Mouse (Mus musculus): Measurements from ENCODE around the gene Rbm47. TPM values are rescaled to one million over a fixed set of nuclear protein-coding genes. Genes with fewer than 3 reads are reported as not detected.

The Rbm47 gene
- polyA plus RNA-seq, 1 experiment from 2014 or later: 7.8 TPM

DNA sequence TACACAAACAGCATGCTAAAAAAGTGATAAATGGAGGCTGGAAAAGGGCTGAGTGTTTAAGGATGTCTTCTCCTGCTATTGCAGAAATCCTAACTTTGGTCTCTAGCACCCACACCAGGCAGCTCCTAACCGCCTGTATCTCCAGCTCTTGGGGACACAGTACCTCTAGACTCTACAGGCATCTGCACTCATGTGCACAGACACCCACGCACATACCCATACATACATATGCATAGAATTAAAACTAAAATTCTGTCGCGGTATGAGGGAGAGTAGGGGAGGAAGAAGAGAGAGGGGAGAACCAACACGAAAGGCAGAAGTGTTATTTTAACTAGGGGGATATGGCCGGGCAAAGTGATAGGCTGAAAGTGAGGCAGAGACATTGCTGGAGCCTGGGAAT is 33.7 kb downstream of the Rbm47 start:
- H3K27ac ChIP-seq: no peak overlapping the region
- H3K27me3 ChIP-seq: 0 out of 2 replicates have a peak, but pooled peaks cover 3% of the 10 kb centered on the region
- H3K4me1 ChIP-seq (replicated peaks): no peaks in the 10 kb centered on the region
- H3K36me3 ChIP-seq: no peaks in the 10 kb centered on the region
- H3K9ac ChIP-seq: no peak overlapping the region
- no peak for ATAC-seq (ENCODE audit: low FRiP score)
- H3K9me3 ChIP-seq: no peaks in the 10 kb centered on the region
- WGBS: 76% methylated on average over 6 of the region's 6 CpGs
- H3K4me3 ChIP-seq: no peak overlapping the region
- H3K4me2 ChIP-seq: no peak overlapping the region

DNA sequence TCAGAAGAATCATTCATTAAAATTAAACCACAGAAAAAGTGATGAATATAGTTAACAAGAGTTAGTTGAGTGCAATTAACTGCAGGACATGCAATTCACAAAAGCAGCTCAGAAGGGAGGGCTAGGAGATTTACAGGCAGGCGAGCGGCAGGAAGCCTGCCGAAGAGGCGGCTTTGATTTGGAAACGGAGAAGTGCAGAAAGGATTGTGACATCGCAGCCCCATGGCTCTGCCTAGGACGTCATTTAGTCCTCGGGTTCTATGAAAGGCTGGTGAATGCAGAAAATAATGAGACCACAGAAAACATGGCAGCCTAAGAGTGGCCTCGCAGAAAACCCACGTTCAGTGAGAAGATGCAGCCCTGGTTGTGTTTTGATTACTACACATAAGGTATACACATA is 34.3 kb downstream of the Rbm47 start:
- Histone ChIP-seq H3K4me1 (replicated peaks) (no peaks in the 10 kb centered on the region), H3K27me3 (0 out of 2 replicates have a peak, but pooled peaks cover 3% of the 10 kb centered on the region), H3K4me3 (no peak overlapping the region), H3K36me3 (no peaks in the 10 kb centered on the region), H3K9me3 (no peaks in the 10 kb centered on the region), H3K9ac (no peak overlapping the region), H3K27ac (no peak overlapping the region), H3K4me2 (no peak overlapping the region)
- ATAC-seq (ENCODE audit: low FRiP score): no peak
- 24% methylated on average over 10 of the region's 10 CpGs for WGBS

DNA sequence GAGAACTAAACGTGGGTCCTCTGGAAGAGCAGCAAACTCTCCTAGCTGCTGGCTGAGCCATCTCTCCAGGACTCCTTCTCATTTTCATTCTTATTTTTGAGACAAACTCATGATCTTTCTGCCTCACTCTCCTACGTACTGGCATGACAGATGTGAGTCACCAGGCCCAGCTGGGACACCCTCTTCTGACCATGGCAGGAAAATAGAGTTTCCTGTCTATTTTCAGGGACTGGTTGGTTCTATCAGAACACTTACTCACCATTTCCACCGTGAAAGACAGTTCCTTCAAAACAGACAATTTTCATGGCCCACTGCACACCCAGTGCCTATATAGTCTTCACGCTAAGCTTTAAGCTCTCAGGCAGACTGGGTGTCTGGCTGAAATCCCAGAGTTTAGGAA is 35.7 kb downstream of the Rbm47 start:
- H3K27me3 ChIP-seq: 0 out of 2 replicates have a peak, but pooled peaks cover 3% of the 10 kb centered on the region
- H3K4me2 ChIP-seq: no peak overlapping the region
- no peaks in the 10 kb centered on the region for H3K36me3 ChIP-seq
- WGBS: 55% methylated on average over 4 of the region's 4 CpGs
- no peak overlapping the region for H3K9ac ChIP-seq
- H3K27ac ChIP-seq: no peak overlapping the region
- no peak overlapping the region for H3K4me3 ChIP-seq
- H3K9me3 ChIP-seq: no peaks in the 10 kb centered on the region
- no peak for ATAC-seq (ENCODE audit: low FRiP score)
- H3K4me1 ChIP-seq (replicated peaks): no peaks in the 10 kb centered on the region

DNA sequence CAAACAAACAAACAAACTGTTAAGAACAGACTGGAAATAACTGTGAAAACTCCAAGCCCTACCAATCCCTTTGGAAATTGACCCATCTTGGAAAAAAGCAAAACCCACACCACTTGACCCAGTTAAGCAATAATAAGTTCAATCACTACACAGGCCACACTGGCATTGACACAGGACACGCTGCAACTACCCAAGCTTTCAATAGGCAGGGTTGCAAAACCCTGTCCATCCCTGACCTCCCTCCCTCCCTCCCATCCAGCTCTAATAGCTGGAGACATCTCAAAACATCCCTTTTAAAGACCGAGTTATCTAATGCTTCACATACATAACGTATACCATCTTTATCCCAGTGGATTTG is 37.1 kb downstream of the Rbm47 start:
- H3K36me3 ChIP-seq: no peaks in the 10 kb centered on the region
- no peak overlapping the region for H3K4me3 ChIP-seq
- no peak overlapping the region for H3K9ac ChIP-seq
- 80% methylated on average over 3 of the region's 3 CpGs for WGBS
- H3K4me1 ChIP-seq (replicated peaks): no peaks in the 10 kb centered on the region
- H3K27ac ChIP-seq: no peak overlapping the region
- H3K4me2 ChIP-seq: no peak overlapping the region
- no peaks in the 10 kb centered on the region for H3K9me3 ChIP-seq
- no peak for ATAC-seq (ENCODE audit: low FRiP score)
- H3K27me3 ChIP-seq: 0 out of 2 replicates have a peak, but pooled peaks cover 3% of the 10 kb centered on the region

DNA sequence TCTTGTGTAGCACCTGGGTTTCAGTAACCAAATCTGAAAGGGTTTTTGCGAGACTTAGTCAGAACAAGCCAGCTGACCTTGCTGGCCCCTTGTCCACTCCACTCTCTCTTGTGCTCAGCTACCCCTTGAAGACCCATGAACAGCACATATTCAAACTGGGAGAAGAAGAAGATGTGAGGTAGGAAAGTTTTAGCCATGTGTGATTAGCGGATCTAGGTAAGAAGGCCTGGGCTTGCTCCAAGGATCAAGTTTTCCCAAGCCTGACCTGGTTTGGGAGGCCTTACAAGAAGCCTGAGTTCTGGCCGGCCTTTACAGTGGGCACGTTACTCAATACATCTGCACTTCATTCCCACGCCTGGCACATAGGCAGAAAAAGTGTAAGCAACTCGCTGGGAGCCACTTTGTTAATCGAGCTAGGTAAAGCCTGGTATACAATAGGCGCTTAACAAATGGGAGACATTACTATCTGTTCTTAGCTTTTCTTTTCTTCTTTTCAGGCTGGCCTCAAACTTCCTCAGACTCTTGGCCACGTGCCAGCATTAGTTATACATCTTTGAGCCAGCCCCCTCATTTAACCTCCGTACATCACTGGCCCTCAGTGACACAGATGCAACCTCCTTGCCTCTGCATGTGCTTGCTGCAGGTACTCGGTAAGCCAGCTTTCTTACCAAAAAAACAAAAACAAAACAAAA is 37.6 kb downstream of the Rbm47 start:
- Histone ChIP-seq H3K27ac (no peak overlapping the region), H3K36me3 (no peaks in the 10 kb centered on the region), H3K4me2 (no peak overlapping the region), H3K4me3 (no peak overlapping the region), H3K9me3 (no peaks in the 10 kb centered on the region), H3K27me3 (0 out of 2 replicates have a peak, but pooled peaks cover 3% of the 10 kb centered on the region), H3K4me1 (replicated peaks) (no peaks in the 10 kb centered on the region), H3K9ac (no peak overlapping the region)
- no peak for ATAC-seq (ENCODE audit: low FRiP score)
- 65% methylated on average over 11 of the region's 11 CpGs for WGBS

DNA sequence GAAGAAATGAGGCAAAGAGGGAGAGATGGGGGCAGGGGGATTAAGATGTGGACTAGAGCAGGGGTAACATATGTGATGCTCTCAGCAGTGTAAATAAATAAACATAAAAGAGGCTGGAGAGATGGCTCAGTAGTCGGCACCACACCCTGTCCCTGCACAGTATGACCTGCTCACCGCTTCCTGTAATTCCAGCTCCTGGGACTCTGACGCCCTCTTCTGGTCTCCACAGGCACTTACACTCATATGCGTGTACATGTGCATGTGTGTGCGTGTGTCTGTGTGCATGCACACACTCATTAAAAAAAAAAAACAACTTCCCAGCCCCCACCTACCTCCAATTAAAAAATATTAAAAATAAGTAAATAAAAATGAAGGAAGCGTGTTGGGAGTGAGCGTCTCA is 38.3 kb downstream of the Rbm47 start:
- no peaks in the 10 kb centered on the region for H3K9me3 ChIP-seq
- H3K27ac ChIP-seq: no peak overlapping the region
- 98% methylated on average over 7 of the region's 7 CpGs for WGBS
- no peaks in the 10 kb centered on the region for H3K4me1 ChIP-seq (replicated peaks)
- ATAC-seq (ENCODE audit: low FRiP score): no peak
- H3K27me3 ChIP-seq: 0 out of 2 replicates have a peak, but pooled peaks cover 3% of the 10 kb centered on the region
- H3K36me3 ChIP-seq: no peaks in the 10 kb centered on the region
- no peak overlapping the region for H3K9ac ChIP-seq
- H3K4me3 ChIP-seq: no peak overlapping the region
- H3K4me2 ChIP-seq: no peak overlapping the region

DNA sequence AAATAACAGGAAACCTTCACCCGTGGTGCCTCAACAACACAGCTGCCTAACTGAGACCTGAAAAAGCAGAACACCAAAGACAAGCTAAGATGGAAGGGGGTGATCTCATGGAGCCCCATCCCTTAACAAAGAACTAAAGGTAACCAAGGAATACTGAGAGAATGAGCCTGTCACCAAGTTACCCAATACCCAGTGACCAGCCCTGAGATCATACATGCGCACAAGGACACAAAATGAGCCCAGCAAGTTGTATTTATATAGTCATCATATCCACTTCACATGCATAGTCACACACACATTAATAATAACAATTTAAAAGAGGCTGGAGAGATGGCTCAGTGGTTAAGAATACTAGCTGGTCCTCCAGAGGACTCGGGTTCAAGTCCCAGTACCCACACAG is 44.0 kb downstream of the Rbm47 start:
- WGBS: 90% methylated on average over 3 of the region's 3 CpGs
- Histone ChIP-seq H3K4me3 (no peak overlapping the region), H3K9ac (no peak overlapping the region), H3K4me1 (replicated peaks) (no peaks in the 10 kb centered on the region), H3K27me3 (no peaks in the 10 kb centered on the region), H3K4me2 (no peak overlapping the region), H3K27ac (no peak overlapping the region), H3K9me3 (no peaks in the 10 kb centered on the region), H3K36me3 (no peaks in the 10 kb centered on the region)
- ATAC-seq (ENCODE audit: low FRiP score): no peak

DNA sequence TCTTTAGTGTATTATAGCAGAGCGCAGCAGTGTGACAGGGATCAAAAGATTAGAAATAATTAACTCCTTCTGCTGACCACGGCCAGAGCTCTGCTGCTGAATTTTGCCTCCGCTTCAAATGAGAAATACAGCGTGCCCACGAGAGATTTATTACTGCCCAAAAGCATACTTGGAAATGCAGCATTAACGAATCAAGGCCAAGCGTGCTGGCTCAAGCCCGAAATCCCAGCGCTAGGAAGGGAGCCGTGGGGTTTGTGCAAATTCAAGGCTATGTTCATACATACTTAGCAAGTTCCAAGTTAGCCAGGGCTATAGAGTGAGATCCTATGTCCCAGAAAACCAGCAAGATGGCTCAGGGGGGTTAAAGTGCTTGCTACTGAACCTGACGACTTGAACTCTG is 47.5 kb downstream of the Rbm47 start:
- no peaks in the 10 kb centered on the region for H3K4me1 ChIP-seq (replicated peaks)
- no peaks in the 10 kb centered on the region for H3K36me3 ChIP-seq
- H3K27ac ChIP-seq: no peak overlapping the region
- no peak overlapping the region for H3K4me3 ChIP-seq
- H3K27me3 ChIP-seq: no peaks in the 10 kb centered on the region
- no peak overlapping the region for H3K4me2 ChIP-seq
- H3K9me3 ChIP-seq: no peaks in the 10 kb centered on the region
- no peak for ATAC-seq (ENCODE audit: low FRiP score)
- H3K9ac ChIP-seq: no peak overlapping the region
- 82% methylated on average over 11 of the region's 11 CpGs for WGBS

DNA sequence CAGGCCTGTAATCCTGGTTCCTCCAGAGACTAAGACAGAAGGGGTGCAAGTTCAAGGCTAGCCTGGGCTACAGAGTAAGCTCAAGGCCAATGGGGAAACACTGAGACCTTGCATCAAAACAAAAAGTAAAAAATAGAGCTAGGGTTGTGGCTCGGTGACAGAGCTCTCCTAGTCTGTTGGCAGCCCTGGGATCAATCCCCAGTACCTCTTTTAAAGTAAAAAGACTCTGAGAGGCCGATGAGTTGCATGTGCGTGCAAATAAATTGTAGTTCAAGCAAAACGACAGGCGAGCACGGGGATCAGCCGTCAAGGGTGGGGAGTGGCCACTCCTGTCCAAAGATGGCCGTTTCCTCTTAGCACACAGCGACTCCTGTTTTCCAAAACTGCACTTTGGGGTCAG is 48.0 kb downstream of the Rbm47 start:
- Histone ChIP-seq H3K4me2 (no peak overlapping the region), H3K27ac (no peak overlapping the region), H3K36me3 (no peaks in the 10 kb centered on the region), H3K9me3 (no peaks in the 10 kb centered on the region), H3K4me3 (no peak overlapping the region), H3K4me1 (replicated peaks) (no peaks in the 10 kb centered on the region), H3K9ac (no peak overlapping the region), H3K27me3 (no peaks in the 10 kb centered on the region)
- WGBS: 83% methylated on average over 9 of the region's 9 CpGs
- ATAC-seq (ENCODE audit: low FRiP score): no peak

DNA sequence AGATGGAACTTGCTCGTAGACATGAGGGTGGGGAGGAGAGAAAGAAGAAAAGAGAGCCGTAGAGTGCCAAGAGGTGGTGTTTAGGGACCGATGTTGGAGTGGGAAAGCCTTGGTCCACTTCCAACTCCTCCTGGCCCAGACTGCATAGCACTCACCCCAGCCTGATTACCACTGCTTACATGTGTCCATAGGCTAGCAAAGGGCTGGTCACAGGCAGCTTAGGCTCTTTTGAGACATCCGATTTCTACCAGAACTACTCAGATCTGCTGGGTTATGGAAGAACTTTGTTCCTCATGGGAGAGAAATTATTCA is 48.9 kb downstream of the Rbm47 start:
- H3K36me3 ChIP-seq: no peaks in the 10 kb centered on the region
- no peak overlapping the region for H3K9ac ChIP-seq
- no peaks in the 10 kb centered on the region for H3K27me3 ChIP-seq
- no peaks in the 10 kb centered on the region for H3K4me1 ChIP-seq (replicated peaks)
- H3K4me3 ChIP-seq: no peak overlapping the region
- no peak overlapping the region for H3K4me2 ChIP-seq
- no peak overlapping the region for H3K27ac ChIP-seq
- H3K9me3 ChIP-seq: no peaks in the 10 kb centered on the region
- no peak for ATAC-seq (ENCODE audit: low FRiP score)
- 91% methylated on average over 4 of the region's 4 CpGs for WGBS

DNA sequence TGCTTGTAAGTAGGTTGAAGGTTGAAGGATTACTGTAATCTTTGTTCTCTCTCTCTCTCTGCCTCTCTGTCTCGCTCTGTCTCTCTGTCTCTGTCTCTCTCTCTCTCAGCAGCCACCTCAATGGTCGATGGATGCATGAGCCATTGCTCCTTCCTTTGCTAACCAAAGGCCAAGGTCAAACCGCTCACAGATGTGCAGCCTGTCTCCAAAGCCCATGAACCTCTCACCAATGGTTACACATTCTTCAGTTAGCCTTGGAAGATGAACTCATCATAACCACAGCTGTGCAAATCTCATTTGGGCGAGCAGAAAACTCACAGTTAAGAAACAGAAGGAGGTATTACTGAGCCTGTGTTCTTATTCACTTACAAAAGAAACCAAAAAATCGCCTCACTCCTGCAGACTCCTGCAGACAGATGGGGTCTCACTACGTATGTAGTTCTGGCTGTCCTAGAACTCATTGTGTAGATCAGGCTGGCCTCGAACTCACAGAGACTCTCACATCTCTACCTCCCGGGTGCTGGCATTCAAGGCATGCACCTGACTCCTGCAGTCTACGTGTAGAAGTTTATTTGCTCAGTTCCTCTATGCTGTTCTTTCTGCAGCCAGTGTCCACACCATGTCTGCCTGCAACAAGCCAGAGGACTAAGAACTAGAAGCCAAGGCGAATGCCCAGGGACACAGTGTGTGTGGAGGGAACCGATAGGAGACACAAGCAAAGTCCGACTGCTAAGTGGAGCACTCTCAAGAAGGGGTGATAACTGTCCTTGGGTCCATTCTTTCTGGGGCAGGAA is 49.4 kb downstream of the Rbm47 start:
- no peaks in the 10 kb centered on the region for H3K36me3 ChIP-seq
- no peaks in the 10 kb centered on the region for H3K4me1 ChIP-seq (replicated peaks)
- H3K4me2 ChIP-seq: no peak overlapping the region
- ATAC-seq (ENCODE audit: low FRiP score): no peak
- WGBS: 90% methylated on average over 12 of the region's 12 CpGs
- H3K4me3 ChIP-seq: no peak overlapping the region
- H3K27me3 ChIP-seq: no peaks in the 10 kb centered on the region
- no peaks in the 10 kb centered on the region for H3K9me3 ChIP-seq
- no peak overlapping the region for H3K27ac ChIP-seq
- no peak overlapping the region for H3K9ac ChIP-seq

DNA sequence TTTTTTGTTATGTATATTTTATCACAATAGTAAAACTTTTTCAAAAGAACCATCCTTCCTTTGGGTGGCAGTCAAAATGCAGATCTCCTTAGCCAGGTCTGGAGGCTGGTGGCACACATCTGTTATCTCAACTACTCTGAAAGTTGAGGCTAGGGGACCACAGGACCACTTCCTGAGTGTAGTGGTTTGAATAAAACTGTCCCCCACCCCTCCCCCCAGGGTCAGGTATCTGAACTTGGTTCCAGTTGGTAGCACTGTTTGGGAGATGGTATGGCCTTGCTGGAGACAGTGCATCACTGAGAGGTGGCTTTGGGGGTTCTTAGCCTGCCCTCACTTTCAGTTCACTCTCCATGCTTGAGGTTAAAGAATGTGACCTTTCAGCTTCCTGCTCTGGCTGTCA is 51.7 kb downstream of the Rbm47 start:
- Histone ChIP-seq H3K9me3 (no peaks in the 10 kb centered on the region), H3K4me3 (no peak overlapping the region)
- ATAC-seq (ENCODE audit: low FRiP score): no peak

DNA sequence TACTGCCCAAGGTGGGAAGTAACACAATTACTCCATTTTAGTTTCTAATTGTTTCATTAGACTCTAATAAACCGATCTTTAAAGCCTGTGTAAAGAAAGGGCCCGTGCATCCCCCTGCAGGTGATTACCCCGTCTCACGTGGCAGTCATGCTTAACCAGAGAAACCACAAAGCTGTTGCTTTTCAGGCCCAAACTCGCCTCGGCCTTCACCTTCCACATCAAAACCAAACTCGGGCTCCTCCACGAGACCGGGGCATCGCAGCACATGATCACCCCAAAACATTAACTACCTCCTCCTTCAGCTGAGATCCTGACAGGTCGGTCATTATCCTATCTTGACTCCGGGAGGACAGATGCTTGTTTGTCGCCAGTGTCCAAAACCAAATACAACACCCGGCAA is 58.2 kb downstream of the Rbm47 start:
- Histone ChIP-seq H3K9me3 (no peaks in the 10 kb centered on the region), H3K27me3 (no peaks in the 10 kb centered on the region), H3K9ac (no peak overlapping the region), H3K4me1 (replicated peaks) (no peaks in the 10 kb centered on the region), H3K36me3 (no peaks in the 10 kb centered on the region), H3K27ac (no peak overlapping the region), H3K4me3 (no peak overlapping the region), H3K4me2 (no peak overlapping the region)
- ATAC-seq (ENCODE audit: low FRiP score): no peak
- WGBS: 89% methylated on average over 14 of the region's 14 CpGs

More for the DNA sequence above, 51.7 kb downstream of the Rbm47 start:
- Histone ChIP-seq H3K27ac (no peak overlapping the region), H3K9ac (no peak overlapping the region), H3K36me3 (no peaks in the 10 kb centered on the region), H3K4me1 (replicated peaks) (no peaks in the 10 kb centered on the region), H3K27me3 (no peaks in the 10 kb centered on the region), H3K4me2 (no peak overlapping the region)
